Mouse (Mus musculus) ovary, postnatal 10 days (tissue): ENCODE data around the gene Ap2m1.
A peak's percentile ranks its signal among the peaks of the same experiment; 100 is the strongest.
"Not testable (repeated sequence)": the region's sequence is repeated elsewhere in the genome, so short reads cannot be mapped to it uniquely, and the experiment has no call there.

Experiments used
- DNase-seq: peaks from one replicate; pipeline ENCODE4 v3.0.0; 2022; ENCODE audit warnings: low spot score

The Ap2m1 gene

DNA sequence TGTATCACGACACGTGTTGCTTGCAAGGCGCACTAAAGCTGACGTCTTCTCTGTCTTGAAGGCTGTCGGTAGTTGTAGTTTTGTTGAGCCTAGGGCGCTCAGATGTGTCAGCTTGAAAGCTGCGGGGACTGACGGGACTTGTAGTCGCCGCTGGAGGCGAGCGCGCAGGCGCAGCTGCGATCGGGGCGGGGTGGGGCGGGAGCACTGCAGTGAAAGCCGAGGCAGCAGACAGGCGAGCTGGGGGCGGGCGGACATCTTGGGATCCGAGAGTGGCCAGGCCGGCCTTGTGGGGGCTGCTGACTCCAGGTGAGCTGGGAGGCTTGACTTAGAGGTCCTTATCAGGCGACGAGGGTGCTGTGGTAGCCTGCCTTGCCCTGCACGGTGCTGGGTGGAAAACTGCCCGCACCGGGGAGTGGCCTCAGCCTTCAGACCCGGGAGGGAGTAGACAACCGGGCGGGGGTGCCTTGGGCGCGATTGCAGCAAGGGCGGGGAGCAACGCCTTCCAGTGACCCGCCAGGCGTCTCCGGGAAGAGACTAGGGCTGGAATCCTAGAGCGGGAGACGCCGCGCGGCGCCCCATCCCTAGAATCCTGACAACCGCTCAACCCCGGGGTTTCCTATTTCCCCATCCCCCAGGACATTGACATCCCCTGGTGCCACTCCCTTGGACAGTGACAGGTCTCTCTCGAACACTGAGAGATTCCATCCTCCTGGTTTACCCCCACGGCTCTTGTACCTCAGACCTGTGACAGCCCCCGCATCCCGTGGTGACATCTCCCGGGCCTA, at the start of gene Ap2m1:
TSS of gene Ap2m1 (plus strand) at position 183 of the 785 bp plus-strand sequence.
- peak; percentile 79 for DNase-seq

DNA sequence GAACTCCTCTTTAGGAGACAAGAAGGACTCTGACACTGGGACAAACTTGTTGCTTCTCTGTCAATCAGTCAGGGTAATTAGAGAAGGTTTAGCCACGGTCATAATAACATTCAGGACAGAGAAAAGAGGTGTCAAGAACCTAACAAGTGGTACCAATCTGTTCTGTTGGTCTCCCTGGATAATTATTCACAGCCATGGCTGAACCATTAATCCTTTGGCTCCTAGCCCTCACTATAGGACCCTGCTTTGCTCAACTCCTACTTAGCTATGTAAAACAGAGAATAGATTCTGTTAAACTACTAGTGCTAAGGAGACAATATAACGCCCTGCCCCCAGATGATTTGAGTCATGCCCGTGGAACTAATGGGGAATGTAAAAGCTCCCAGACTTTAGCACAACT, 49.2 kb upstream of the Ap2m1 start:
- no peak for DNase-seq

DNA sequence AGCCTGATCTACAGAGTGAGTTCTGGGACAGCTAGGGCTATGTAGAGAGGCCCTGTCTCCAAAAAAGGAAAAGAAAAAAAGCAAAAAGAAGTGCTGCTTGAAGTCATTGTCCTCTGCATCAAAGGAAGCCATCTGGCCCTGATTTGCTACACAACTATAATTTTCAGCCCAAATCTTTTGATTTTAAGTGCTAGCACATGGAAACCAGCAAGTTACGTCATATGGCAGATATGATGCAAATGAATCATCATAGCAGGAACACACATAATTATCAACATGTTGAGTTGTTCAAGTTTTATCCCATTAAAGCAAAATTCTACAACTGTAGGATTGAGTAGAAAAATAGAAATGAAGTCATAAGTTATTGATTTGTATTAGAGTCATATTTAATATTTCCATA, 47.1 kb upstream of the Ap2m1 start:
- DNase-seq = no peak

DNA sequence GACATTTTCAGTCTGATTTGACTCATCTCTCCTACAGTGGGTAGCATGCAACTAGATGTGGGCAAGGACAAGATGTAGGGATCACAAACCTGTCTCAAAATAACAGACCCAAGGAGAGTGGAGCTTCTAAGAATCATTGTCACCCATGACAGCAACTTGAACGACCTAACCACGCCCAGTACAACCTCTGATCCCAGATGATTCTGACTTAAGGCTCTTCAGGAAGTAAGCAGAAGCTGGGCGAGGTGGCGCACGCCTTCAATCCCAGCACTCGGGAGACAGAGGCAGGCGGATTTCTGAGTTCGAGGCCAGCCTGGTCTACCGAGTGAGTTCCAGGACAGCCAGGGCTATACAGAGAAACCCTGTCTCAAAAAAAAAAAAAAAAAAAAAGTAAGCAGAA, 46.5 kb upstream of the Ap2m1 start:
- DNase-seq = not testable (repeated sequence)

DNA sequence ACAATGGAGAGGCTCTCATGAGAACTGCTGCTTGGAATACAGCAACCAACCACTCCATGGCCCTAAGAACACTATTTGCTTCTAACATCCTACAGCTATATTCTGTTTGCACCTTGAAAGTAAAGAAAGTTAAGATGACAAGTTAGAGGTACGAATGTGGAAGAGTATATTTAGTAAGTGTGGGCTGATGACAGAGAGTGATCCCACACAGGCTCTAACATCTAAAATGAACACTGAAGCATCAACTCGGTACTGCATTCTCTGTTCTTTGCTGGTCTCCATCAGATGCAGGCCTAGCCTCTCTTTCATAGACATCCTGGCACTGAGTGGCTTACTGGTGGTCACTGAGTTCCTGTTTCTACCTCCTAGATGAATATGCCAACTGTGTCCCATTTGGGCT, 46.0 kb upstream of the Ap2m1 start:
- no peak for DNase-seq

GRCm38 (mm10) chr16:20490581-20490980, 44.7 kb upstream of the Ap2m1 start:
- no peak for DNase-seq

- no peak for DNase-seq
Measured at GRCm38 (mm10) chr16:20491301-20491700, 44.0 kb upstream of the Ap2m1 start.

GRCm38 (mm10) chr16:20493452-20493851, 41.8 kb upstream of the Ap2m1 start:
- DNase-seq = no peak

DNA sequence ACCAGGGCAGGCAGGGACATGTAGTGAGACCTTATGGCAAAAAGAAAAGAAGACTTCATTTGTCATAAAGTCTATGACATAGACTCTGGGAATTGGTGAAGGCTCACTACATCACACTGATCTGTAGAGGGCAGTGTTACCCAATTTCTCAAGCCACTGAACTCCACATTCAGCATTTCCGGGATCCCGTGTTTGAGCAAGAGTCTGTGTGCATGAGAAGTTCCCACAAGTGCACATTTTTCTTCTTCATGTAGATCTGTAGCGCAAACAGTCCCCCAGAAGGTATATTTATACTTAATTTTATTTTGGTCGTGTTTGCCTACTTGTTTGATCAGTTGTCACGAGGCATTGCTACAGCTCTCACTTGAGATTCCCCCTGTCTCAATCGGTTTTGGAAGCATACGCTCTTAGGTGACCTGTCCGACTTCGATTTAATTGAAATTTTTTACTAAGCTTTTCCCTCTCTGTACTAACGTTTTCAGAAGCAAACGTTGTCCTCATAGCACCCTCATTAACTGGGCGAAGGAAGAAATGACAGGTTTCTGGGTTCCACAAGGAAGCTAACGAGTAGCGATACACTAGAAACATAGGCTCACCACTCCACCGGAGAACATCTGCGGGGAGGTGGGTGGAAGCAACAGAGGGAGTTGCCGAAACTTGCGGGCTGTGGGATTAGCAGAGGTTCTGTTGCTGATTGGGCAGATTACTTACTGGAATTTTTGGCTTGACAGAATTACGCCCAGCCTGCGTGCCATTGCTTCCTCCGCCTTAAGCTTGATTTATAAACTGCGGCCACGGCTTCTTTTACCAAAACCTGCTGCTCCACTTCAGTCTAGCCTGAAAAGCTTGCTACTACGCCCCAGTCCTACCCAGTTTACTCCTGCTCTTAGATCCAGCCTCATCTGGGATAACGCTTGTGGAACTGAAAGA, 38.3 kb upstream of the Ap2m1 start:
- no peak for DNase-seq

DNA sequence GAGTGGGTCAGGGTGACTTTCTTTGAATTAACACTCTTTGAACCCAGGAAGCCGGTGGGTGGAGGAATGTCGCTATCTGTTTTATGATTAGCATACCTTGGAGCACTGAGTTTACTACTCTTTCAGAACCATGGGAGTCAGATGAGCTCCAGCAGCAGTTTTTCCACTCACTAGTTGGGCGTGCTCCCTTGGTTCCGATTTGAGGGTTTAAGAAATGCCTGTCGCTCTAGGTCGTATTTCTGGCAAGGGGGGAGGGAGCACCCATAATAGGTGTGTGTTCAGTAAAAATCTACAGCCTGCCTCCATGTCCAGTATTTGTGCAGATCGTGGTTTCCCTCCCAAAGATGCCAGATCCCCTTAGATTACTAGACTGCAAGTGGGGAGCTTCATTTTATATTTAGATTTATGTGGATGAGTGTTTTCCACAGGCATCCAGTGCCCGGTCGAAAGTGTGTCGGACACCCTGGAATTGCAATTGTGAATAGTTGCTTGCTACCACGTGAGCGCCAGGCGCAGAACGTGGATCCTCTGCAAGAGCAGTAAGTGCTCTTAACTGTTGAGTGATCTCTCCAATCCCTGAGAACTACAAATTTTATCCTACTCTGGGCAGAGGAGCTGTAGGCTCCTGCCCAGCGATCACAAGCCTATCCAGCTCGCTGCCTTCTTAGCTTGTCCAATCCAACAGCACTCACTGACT, 37.1 kb upstream of the Ap2m1 start:
- DNase-seq = no peak

GRCm38 (mm10) chr16:20498677-20499475, 36.4 kb upstream of the Ap2m1 start, which contains the start of gene Eif2b5:
TSS of gene Eif2b5 (plus strand) at chr16:20498817.
- peak; percentile 78 for DNase-seq

- DNase-seq = no peak
Measured at GRCm38 (mm10) chr16:20506000-20506399, 29.3 kb upstream of the Ap2m1 start.

DNA sequence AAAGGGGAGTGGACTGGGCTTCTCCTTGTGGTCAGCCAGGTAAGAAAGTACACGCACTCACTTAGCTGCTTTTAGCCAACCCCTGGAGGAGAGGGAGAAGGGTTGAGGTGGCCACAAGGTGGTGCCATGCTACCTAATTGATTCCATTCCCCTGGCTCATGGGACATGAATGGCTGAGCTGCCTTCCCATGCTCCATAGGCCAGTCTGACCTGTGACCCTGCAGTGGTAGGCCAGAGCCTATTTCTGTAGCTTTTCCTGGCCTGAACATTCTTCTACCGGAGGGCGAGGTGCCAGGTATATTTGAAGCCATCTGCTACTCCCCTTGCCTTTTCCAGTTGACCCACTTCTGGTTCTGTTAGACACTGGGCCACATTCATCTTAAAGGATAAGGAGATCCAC, 25.9 kb upstream of the Ap2m1 start:
- DNase-seq = no peak

DNA sequence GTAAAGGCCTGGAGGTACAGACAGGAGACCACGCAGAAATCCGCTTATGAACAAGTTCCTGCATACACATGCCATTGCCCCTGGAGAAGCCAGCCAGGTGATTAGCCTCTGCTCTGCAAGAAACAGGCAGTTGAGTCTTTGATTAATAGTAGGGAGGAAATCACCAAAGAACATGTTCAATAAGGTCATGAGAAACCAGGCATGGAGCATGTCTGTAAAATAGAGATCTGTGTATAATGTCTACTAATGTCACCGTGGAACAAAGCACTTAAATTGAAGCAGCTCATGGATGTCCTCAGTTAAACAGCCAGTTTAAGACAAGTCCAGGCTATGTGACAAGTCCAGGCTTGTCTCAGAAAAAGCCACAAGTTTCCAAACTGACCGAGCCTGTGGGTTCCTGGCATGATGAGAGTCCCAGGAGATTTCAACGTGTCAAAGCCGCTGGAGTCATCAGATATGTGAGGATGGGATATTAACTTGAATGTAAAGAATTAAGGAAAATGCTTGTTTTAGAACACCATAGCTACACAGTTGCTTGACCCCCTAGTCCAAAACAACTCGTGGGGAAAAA, 23.9 kb upstream of the Ap2m1 start:
- DNase-seq = no peak

DNA sequence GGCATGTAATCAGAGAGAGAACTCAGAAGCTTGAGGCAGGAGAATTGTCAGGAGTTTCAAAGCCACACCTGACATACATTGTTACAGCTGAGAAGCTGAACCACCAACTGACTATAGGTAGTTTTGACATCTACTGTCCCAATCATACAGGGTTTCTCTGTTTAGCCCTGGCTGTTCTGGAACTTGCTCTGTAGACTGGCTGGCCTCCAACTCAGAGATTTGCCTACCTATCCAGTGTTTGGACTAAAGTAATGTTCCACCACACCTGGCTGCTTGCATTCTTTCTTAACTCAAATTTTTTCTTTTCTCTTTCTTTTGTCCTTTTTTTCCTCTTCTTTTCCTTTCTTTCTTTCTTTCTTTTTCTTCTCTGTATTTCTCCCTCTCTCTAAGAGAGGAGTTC, 19.2 kb upstream of the Ap2m1 start:
- no peak for DNase-seq

- DNase-seq = peak; percentile 72
Measured at GRCm38 (mm10) chr16:20516726-20517201, 18.5 kb upstream of the Ap2m1 start, which contains the start of gene Dvl3. TSS of gene Dvl3 (plus strand) at chr16:20516982.

DNA sequence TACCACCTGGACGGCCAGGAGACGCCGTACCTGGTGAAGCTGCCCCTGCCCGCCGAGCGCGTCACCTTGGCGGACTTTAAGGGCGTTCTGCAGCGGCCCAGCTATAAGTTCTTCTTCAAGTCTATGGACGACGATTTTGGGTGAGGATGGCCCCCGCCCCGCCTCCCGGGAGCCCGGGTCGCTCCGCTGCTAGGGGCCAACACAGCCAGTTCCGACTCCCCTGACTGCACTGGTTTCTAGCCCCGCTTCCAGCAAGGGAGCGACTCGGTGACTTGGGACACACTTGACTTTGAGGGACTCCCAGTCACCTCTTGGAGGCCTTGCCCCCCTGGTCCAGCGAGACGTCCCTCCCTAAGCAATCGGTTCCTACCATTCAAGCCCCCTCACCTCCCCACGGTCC, 18.1 kb upstream of the Ap2m1 start:
- DNase-seq = peak; percentile 42

DNA sequence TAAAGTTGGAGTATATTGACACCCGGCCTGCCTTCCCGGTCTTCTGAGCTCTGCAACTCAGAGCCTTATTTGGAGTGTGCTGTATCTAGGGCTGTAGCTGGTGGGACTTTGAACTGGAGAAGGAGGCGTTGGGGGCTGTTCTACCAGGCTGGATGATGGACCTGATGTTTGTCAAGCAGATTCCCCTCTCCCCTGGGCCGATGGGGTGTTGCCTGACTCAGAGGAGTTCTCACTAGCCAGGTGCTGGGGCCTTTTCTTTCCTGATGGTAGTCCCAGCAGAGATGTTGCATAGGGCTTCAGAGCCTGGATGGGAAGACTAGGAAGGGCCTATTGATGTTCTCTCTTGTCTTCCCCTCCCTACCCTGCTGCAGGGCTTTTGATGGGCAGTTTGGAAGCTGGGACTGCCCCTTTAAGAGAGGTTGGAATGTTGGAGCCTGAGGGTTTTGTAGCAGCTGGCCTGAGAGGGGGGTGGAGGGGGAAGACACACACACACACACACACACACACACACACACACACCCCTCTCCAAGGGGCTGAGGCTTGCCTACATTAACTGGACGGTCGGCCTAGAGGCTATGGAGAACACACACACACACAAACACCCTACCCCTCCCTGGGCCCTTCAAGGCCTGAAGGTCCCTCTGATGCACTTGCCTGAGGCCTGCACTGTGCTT, 17.4 kb upstream of the Ap2m1 start:
- DNase-seq = no peak

- DNase-seq = no peak
Measured at GRCm38 (mm10) chr16:20523886-20524285, 11.4 kb upstream of the Ap2m1 start.

DNA sequence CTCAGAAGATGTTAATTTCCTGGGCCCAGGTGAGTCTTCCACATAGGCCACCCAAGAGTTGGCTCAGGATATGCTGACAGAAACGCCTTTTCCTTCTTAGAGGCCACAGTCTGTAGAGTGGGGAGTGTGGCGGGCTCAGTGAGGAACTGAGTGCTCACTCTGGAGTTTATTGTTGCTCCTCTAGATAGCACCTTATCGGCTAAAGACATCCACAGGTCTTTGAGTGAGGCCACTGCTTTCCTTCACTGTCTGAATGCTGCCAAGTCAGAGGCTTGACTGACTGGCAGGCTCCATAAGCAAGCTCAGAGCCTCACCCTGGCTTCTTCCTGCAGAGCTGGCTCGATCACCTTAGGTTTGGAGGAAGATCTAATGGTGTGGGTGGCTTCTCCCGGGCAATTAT, 6.5 kb upstream of the Ap2m1 start:
- DNase-seq = no peak
